Mouse (Mus musculus) ES-E14 (cell line): ENCODE measurements around the gene Zfp266. TPM values are rescaled to one million over a fixed set of nuclear protein-coding genes. Genes with fewer than 3 reads are reported as not detected.

Experiments used
- DNase-seq: peaks from one replicate; pipeline ENCODE4 v3.0.0-alpha.2; 2013; ENCODE audit warnings: low read depth, low spot score
- H3K27ac ChIP-seq: 2 replicates; pipeline ENCODE4 v1.5.1; 2012; ENCODE audit warnings: low read depth, mild to moderate bottlenecking, low read length, moderate library complexity, mixed read lengths; ENCODE audit not compliant: poor library complexity, insufficient read depth, severe bottlenecking
- H3K36me3 ChIP-seq: 2 replicates; pipeline ENCODE4 v1.6.1; 2012; ENCODE audit warnings: mild to moderate bottlenecking, low read length, moderate library complexity, mixed read lengths; ENCODE audit not compliant: control insufficient read depth, poor library complexity, insufficient read depth, severe bottlenecking
- H3K4me1 ChIP-seq, 2 experiments: fragments of 150-350 bp in 1 of 2; sonication (generic) in 1 of 2; 2 replicates each; pipeline ENCODE4 v1.6.1; 2012; ENCODE audit warnings: low read length in 2 of 2, mild to moderate bottlenecking in 1 of 2, mixed read lengths in 1 of 2; ENCODE audit not compliant: control insufficient read depth in 2 of 2, insufficient read depth in 2 of 2, poor library complexity in 1 of 2
- H3K4me3 ChIP-seq, 2 experiments: fragments of 150-350 bp in 1 of 2; sonication (generic) in 1 of 2; 2 replicates each; pipeline ENCODE4 v1.5.1; 2012; ENCODE audit warnings: low read length in 2 of 2, low read depth in 1 of 2, mild to moderate bottlenecking in 1 of 2, mixed read lengths in 1 of 2; ENCODE audit not compliant: insufficient read depth in 1 of 2, poor library complexity in 1 of 2, severe bottlenecking in 1 of 2
- H3K9ac ChIP-seq: 2 replicates; pipeline ENCODE4 v1.6.1; 2012; ENCODE audit warnings: low read depth, mild to moderate bottlenecking, low read length, mixed read lengths; ENCODE audit not compliant: poor library complexity, insufficient read depth, severe bottlenecking
- H3K9me3 ChIP-seq: fragments of 150-350 bp; sonication (generic); 2 replicates; pipeline ENCODE4 v1.6.1; 2012; ENCODE audit warnings: low read depth, mild to moderate bottlenecking, low read length; ENCODE audit not compliant: control insufficient read depth, insufficient read depth
- CHD2 ChIP-seq: IDR thresholded peaks from 2 replicates; pipeline ENCODE4 v1.6.1; 2014; ENCODE audit warnings: mild to moderate bottlenecking, low read depth, low read length, inconsistent platforms
- HCFC1 ChIP-seq: IDR thresholded peaks from 2 replicates; pipeline ENCODE4 v1.6.1; 2012; ENCODE audit warnings: low read length, inconsistent platforms, borderline replicate concordance; ENCODE audit not compliant: insufficient read depth
- MAFK ChIP-seq: IDR thresholded peaks from 2 replicates; pipeline ENCODE4 v1.6.1; 2014; ENCODE audit warnings: mild to moderate bottlenecking, low read depth, low read length, inconsistent platforms; ENCODE audit not compliant: insufficient read depth
- ZC3H11A ChIP-seq: IDR thresholded peaks from 2 replicates; pipeline ENCODE4 v1.6.1; 2012; ENCODE audit warnings: low read depth, mild to moderate bottlenecking, inconsistent platforms, low read length, borderline replicate concordance
- ZNF384 ChIP-seq: IDR thresholded peaks from 2 replicates; pipeline ENCODE4 v1.6.1; 2012; ENCODE audit warnings: low read depth, low read length, inconsistent platforms
- in situ Hi-C, 2 experiments: fragments of 600-800 bp; cut with MboI; formaldehyde crosslinking; loops; one replicate each; pipeline ENCODE4 v1.15.1; 2025; ENCODE audit warnings: low sequenced_read_pairs in 2 of 2, inconsistent platforms in 1 of 2; ENCODE audit not compliant: unreplicated experiment in 2 of 2
- total RNA-seq: library from RNA; depleted of rRNA; stranded (reverse); fragments of 300-350 nt; gene quantifications from 2 replicates; pipeline ENCODE4 v1.2.3, GENCODE M21; 2012

Gene Zfp266
- total RNA-seq, 1 experiment: 48.0 TPM

- TF ChIP-seq ZNF384 (no peak), CHD2 (no peak), MAFK (no peak), HCFC1 (no peak), ZC3H11A (no peak)
- Histone ChIP-seq H3K27ac (no peak overlapping the region), H3K9ac (no peak overlapping the region), H3K36me3 (peaks cover 17% of the 10 kb centered on the region), H3K4me3 (no peak overlapping the region), H3K9me3 (no peaks in the 10 kb centered on the region), H3K4me1 (peaks cover 0 to 6% of the 10 kb centered on the region in 2 experiments; a peak in 1 of 4 replicates)
- no peak for DNase-seq
- in situ Hi-C loops: no loop called here
Measured at GRCm38 (mm10) chr9:20514016-20514415, 7.2 kb downstream of the Zfp266 start.

- Histone ChIP-seq H3K27ac (no peak overlapping the region), H3K4me3 (no peak overlapping the region), H3K9me3 (no peaks in the 10 kb centered on the region), H3K36me3 (peaks cover 15% of the 10 kb centered on the region; the same call in 1 of the 2 replicates), H3K4me1 (peaks cover 0 to 6% of the 10 kb centered on the region in 2 experiments; a peak in 1 of 4 replicates), H3K9ac (no peak overlapping the region)
- no peak for DNase-seq
- TF ChIP-seq HCFC1 (no peak), MAFK (no peak), ZNF384 (no peak), ZC3H11A (no peak), CHD2 (no peak)
- in situ Hi-C loops: no loop called here
Measured at GRCm38 (mm10) chr9:20512714-20513113, 8.5 kb downstream of the Zfp266 start.

- Histone ChIP-seq H3K27ac (no peak overlapping the region), H3K4me1 (peaks cover 0 to 3% of the 10 kb centered on the region in 2 experiments; a peak in 1 of 4 replicates), H3K9me3 (no peaks in the 10 kb centered on the region), H3K9ac (no peak overlapping the region), H3K4me3 (no peak overlapping the region), H3K36me3 (peaks cover 12% of the 10 kb centered on the region; the same call in 1 of the 2 replicates)
- no peak for DNase-seq
- in situ Hi-C loops: no loop called here
- TF ChIP-seq ZC3H11A (no peak), ZNF384 (no peak), CHD2 (no peak), HCFC1 (no peak), MAFK (no peak)
Measured at GRCm38 (mm10) chr9:20511645-20512044, 9.6 kb downstream of the Zfp266 start.

GRCm38 (mm10) chr9:20510346-20510745 lies 10.9 kb downstream of the Zfp266 start:
- H3K27ac ChIP-seq: no peak overlapping the region
- peaks cover 0 to 5% of the 10 kb centered on the region in 2 experiments; a peak in 1 of 4 replicates for H3K4me1 ChIP-seq
- in situ Hi-C loops: no loop called here
- no peaks in the 10 kb centered on the region for H3K9me3 ChIP-seq
- no peak overlapping the region for H3K9ac ChIP-seq
- DNase-seq: no peak
- H3K36me3 ChIP-seq: peaks cover 18% of the 10 kb centered on the region
- no peak overlapping the region for H3K4me3 ChIP-seq
- TF ChIP-seq ZC3H11A: no peak
- no peak for TF ChIP-seq HCFC1
- TF ChIP-seq MAFK: no peak
- TF ChIP-seq CHD2: no peak
- no peak for TF ChIP-seq ZNF384

- peaks cover 0 to 4% of the 10 kb centered on the region in 2 experiments; a peak in 1 of 4 replicates for H3K4me1 ChIP-seq
- H3K36me3 ChIP-seq: peaks cover 20% of the 10 kb centered on the region
- TF ChIP-seq ZC3H11A (no peak), ZNF384 (no peak), HCFC1 (no peak), MAFK (no peak), CHD2 (no peak)
- H3K27ac ChIP-seq: no peak overlapping the region
- no peaks in the 10 kb centered on the region for H3K9me3 ChIP-seq
- no peak overlapping the region for H3K9ac ChIP-seq
- in situ Hi-C loops: no loop called here
- DNase-seq: no peak
- H3K4me3 ChIP-seq: no peak overlapping the region
Measured at GRCm38 (mm10) chr9:20509676-20510075, 11.5 kb downstream of the Zfp266 start.
